Mouse (Mus musculus) heart, adult 2 months (tissue): ENCODE data around the gene Adh4.

Experiments
- CTCF ChIP-seq: fragments of 200-600 bp; IDR thresholded peaks from 2 replicates; pipeline ENCODE4 v1.8.1; 2022; ENCODE audit warnings: antibody characterized with exemption, mild to moderate bottlenecking, moderate library complexity
- EP300 ChIP-seq: fragments of 200-500 bp; IDR thresholded peaks from 2 replicates; pipeline ENCODE4 v1.6.1; 2011; ENCODE audit warnings: low read depth, low read length, control low read depth; ENCODE audit not compliant: insufficient read depth
- POLR2A ChIP-seq: fragments of 200-500 bp; IDR thresholded peaks from 2 replicates; pipeline ENCODE4 v1.6.1; 2011; ENCODE audit warnings: mild to moderate bottlenecking, low read depth, low read length, control low read depth; ENCODE audit not compliant: insufficient read depth

GRCm38 (mm10) chr3:138415121-138415690 is at the start of gene Adh4:
- TF ChIP-seq EP300, result no peak
- TF ChIP-seq CTCF, result no peak
- TF ChIP-seq POLR2A, result no peak
